Mouse (Mus musculus) spleen, adult 2 months (tissue): ENCODE measurements at regions not wholly inside any gene's neighbourhood (a gene's known extent, or its start where the extent isn't known, plus 50 kb on each side); places are given as distances from the start of the nearest gene placed in this dataset.

Experiments used
- DNase-seq, 2 experiments: peaks; one replicate each; pipeline versions ENCODE4 v3.0.0 to v3.0.0-alpha.2; 2012 to 2021; ENCODE audit warnings: low spot score in 2 of 2, low read depth in 1 of 2
- H3K27ac ChIP-seq: fragments of 200-500 bp; 2 replicates; pipeline ENCODE4 v1.5.1; 2012; ENCODE audit warnings: low read length, inconsistent platforms; ENCODE audit not compliant: insufficient read depth
- H3K27me3 ChIP-seq: fragments of 200-500 bp; 2 replicates; pipeline ENCODE4 v1.6.1; 2012; ENCODE audit warnings: mild to moderate bottlenecking, moderate library complexity, low read length, inconsistent platforms; ENCODE audit not compliant: control insufficient read depth, insufficient read depth
- H3K36me3 ChIP-seq: fragments of 200-500 bp; 2 replicates; pipeline ENCODE4 v1.6.1; 2012; ENCODE audit warnings: mild to moderate bottlenecking, low read length, inconsistent platforms; ENCODE audit not compliant: control insufficient read depth, insufficient read depth
- H3K4me1 ChIP-seq: fragments of 200-500 bp; 2 replicates; pipeline ENCODE4 v1.6.1; 2011; ENCODE audit warnings: inconsistent platforms; ENCODE audit not compliant: control insufficient read depth, insufficient read depth, insufficient read length
- H3K4me3 ChIP-seq: fragments of 200-500 bp; 2 replicates; pipeline ENCODE4 v1.5.1; 2011; ENCODE audit warnings: mild to moderate bottlenecking, inconsistent platforms; ENCODE audit not compliant: insufficient read depth, insufficient read length; ENCODE audit errors: extremely low read depth
- CTCF ChIP-seq: fragments of 200-500 bp; IDR thresholded peaks from 2 replicates; pipeline ENCODE4 v1.5.1; 2011; ENCODE audit warnings: mild to moderate bottlenecking, inconsistent platforms; ENCODE audit not compliant: insufficient read depth, insufficient read length, insufficient replicate concordance; ENCODE audit errors: extremely low read depth
- POLR2A ChIP-seq: fragments of 200-500 bp; IDR thresholded peaks from 2 replicates; pipeline ENCODE4 v1.6.1; 2011; ENCODE audit warnings: low read depth, low read length, inconsistent platforms
- WGBS: fragments of 180-500 bp; shearing (Covaris S2); methylation state at CpG from one replicate; pipeline ENCODE4 v1.1.7; 2018; 5-methylcytosine and 5-hydroxymethylcytosine counted together

DNA sequence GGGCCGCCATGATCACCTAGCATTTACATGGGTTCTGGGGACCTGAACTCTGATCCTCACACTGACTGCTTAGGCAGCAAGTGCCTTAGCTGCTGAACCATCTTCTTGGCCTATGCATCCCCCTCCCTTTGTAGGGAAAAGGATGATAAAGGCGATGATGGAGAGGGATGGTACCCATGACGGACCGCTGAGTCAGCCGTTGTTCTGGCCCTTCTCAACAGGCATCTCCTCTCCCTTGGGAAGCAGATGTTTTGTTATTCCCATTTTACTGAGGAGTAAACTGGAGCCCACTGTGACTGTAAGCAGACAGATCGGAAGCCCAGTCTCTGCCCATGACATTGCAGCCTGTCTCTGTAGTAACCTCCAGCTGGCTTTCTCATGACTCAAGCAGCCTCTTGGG is 201.2 kb upstream of the Tle3 start:
- Histone ChIP-seq H3K27ac (no peak overlapping the region), H3K36me3 (no peaks in the 10 kb centered on the region), H3K27me3 (no peaks in the 10 kb centered on the region), H3K4me3 (no peak overlapping the region), H3K4me1 (peaks cover 16% of the 10 kb centered on the region)
- no peak for DNase-seq
- no peak for TF ChIP-seq CTCF
- no peak for TF ChIP-seq POLR2A
- 91% methylated on average over 6 of the region's 6 CpGs for WGBS

- DNase-seq = no peak
- Histone ChIP-seq H3K4me1 (peaks cover 14% of the 10 kb centered on the region; the same call in 1 of the 2 replicates), H3K4me3 (no peak overlapping the region), H3K36me3 (no peaks in the 10 kb centered on the region), H3K27ac (no peak overlapping the region), H3K27me3 (no peaks in the 10 kb centered on the region)
- TF ChIP-seq CTCF = no peak
- TF ChIP-seq POLR2A = no peak
Measured at GRCm38 (mm10) chr9:61172421-61172820, 199.7 kb upstream of the Tle3 start.

DNA sequence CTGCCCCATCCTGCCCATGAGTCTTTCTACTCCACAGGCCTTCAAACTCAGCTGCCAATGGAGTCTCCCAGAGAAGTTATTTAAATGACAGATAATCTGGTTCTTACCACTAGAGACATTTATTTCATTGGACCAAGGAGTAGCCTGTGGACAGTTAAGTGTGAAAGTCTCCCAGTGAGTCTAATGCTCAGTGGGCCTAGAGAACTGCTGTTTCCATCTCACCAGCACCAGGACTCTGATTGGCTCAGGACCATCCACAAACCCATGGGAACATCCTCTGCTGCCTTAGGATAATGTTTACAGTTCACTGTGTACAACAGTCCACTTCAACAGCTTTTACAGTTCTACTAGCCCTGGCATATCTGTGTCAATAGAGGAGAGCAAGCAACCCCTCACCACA is 198.6 kb upstream of the Tle3 start:
- H3K36me3 ChIP-seq = no peaks in the 10 kb centered on the region
- no peaks in the 10 kb centered on the region for H3K27me3 ChIP-seq
- no peak for DNase-seq
- H3K4me1 ChIP-seq = peaks cover 8% of the 10 kb centered on the region; the same call in 1 of the 2 replicates
- no peak overlapping the region for H3K4me3 ChIP-seq
- TF ChIP-seq CTCF = no peak
- no peak for TF ChIP-seq POLR2A
- H3K27ac ChIP-seq = no peak overlapping the region

DNA sequence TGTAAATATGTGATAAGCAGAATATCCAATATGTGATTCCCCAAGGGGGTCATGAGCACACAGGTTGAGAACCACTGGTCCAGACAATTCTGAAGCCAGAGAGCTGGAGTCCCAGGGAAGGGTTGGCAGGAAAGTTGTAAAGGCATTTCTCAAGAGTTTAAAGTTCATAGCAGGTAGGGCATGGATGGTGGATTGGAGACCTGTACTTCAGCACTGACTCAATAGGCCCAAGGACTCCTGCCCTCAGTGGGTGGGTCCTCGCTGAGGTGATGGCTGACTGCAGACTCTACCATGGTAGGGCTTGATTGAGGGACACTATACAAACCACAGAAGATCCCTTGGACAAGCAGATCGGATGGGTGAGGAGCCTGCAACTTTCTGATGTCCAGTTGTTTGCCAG is 196.8 kb upstream of the Tle3 start:
- TF ChIP-seq CTCF (no peak), POLR2A (no peak)
- Histone ChIP-seq H3K4me3 (no peak overlapping the region), H3K4me1 (no peaks in the 10 kb centered on the region), H3K27ac (no peak overlapping the region), H3K36me3 (no peaks in the 10 kb centered on the region), H3K27me3 (no peaks in the 10 kb centered on the region)
- WGBS = 93% methylated on average over 2 of the region's 2 CpGs
- DNase-seq = no peak

DNA sequence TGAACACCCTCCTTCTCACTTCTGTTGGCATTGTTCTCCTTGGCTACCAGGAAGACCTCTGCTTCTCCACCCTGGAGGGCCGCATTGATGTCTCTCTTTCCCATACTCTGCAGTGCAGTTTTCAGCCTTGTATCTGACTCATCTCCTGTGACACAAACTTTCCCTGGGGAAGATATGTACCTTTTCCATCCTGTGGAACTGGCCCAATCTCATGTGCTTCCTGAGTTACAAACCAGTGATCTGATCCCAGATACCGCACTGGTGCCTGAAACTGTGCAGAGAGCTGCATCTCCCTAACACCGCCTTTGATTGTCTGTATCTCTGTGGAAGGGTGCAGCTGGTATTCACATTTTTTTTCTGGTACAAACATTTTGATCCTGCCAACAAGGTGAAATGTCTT is 195.3 kb upstream of the Tle3 start:
- no peak for TF ChIP-seq CTCF
- no peaks in the 10 kb centered on the region for H3K4me1 ChIP-seq
- H3K27ac ChIP-seq = no peak overlapping the region
- H3K36me3 ChIP-seq = no peaks in the 10 kb centered on the region
- WGBS = 90% methylated on average over 3 of the region's 3 CpGs
- H3K4me3 ChIP-seq = no peak overlapping the region
- no peaks in the 10 kb centered on the region for H3K27me3 ChIP-seq
- DNase-seq = no peak

DNA sequence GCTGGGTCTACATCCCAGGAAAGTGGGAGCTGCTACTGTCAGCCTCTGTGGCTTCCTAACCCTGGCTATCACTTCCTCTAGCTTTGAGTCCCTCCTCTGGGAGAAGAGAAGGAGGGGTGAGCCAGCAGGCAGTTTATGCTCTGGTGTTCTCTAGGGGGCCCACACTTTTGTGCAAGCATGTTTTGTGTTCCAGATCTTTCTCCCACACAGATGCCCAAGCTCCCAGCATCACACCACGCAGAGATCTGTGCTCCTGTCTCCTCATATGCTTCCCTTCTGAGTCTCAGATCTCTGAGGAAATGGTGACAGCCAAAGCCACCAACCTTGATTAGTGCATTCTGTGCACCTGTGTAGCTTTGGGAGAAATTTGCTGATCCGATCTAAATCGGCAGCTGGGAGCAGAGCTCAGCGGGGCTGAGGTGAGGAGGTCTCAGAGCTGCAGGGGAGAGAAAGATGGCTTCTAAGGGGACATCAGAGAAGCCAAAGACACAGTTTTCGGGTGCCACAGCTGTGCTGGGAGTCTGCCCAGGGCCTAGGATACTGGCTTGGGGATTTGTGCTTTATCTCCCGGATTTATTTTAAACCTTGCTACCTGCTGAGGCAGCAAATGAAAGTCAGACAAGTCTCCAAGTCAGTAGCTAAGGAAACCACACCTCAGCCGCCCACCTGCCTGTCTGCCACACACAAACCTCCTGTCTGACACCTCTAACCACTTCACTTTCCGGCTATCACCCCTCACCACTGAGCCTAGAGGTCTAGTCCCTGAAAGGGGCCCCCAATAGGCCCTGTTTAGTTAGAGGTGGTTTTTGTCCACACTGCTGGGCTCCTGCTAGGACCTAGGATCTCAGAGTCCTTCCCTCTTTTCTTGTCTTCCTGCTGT is 185.4 kb upstream of the Tle3 start:
- Histone ChIP-seq H3K36me3 (no peaks in the 10 kb centered on the region), H3K27me3 (no peaks in the 10 kb centered on the region), H3K4me1 (peaks cover 3% of the 10 kb centered on the region; the same call in 1 of the 2 replicates), H3K27ac (no peak overlapping the region), H3K4me3 (no peak overlapping the region)
- TF ChIP-seq CTCF (no peak), POLR2A (no peak)
- DNase-seq = no peak
- WGBS = 70% methylated on average over 8 of the region's 8 CpGs

GRCm38 (mm10) chr9:61187713-61188399 is 184.3 kb upstream of the Tle3 start:
- no peak overlapping the region for H3K4me3 ChIP-seq
- 92% methylated on average over 3 of the region's 3 CpGs for WGBS
- no peak for DNase-seq
- no peak for TF ChIP-seq POLR2A
- no peak for TF ChIP-seq CTCF
- no peak overlapping the region for H3K27ac ChIP-seq
- no peaks in the 10 kb centered on the region for H3K27me3 ChIP-seq
- no peaks in the 10 kb centered on the region for H3K36me3 ChIP-seq
- H3K4me1 ChIP-seq = peaks cover 3% of the 10 kb centered on the region; the same call in 1 of the 2 replicates
